Mouse (Mus musculus) left cerebral cortex, adult 8-10 months (tissue): ENCODE results near the gene Herpud1. TPM values are rescaled to one million over a fixed set of nuclear protein-coding genes. Genes with fewer than 3 reads are reported as not detected.

ENCODE experiments used
- DNase-seq, 2 experiments: peaks; one replicate each; pipeline ENCODE4 v3.0.0; 2022; ENCODE audit warnings: low spot score in 2 of 2
- total RNA-seq, 4 experiments: library from RNA; stranded (reverse); gene quantifications; 2 replicates each; pipeline ENCODE4 v1.2.4; 2022

Gene Herpud1
- 10 to 100 TPM; 68.9 to 76.1 (median 73.2) TPM for total RNA-seq

- peak; percentile 97 to 98 for DNase-seq
Measured at GRCm38 (mm10) chr8:94386214-94387026, at the start of gene Herpud1. Herpud1 (plus strand) TSS chr8:94386438.

- DNase-seq = no peak
Measured at GRCm38 (mm10) chr8:94337559-94337958, 48.7 kb upstream of the Herpud1 start.

GRCm38 (mm10) chr8:94340796-94341195 is 45.4 kb upstream of the Herpud1 start:
- no peak for DNase-seq

- DNase-seq = no peak
Measured at GRCm38 (mm10) chr8:94342691-94343090, 43.5 kb upstream of the Herpud1 start.

- peak; percentile 57 to 70 for DNase-seq
Measured at GRCm38 (mm10) chr8:94343290-94343689, 42.9 kb upstream of the Herpud1 start.

- DNase-seq = no peak
Measured at GRCm38 (mm10) chr8:94343778-94344320, 42.4 kb upstream of the Herpud1 start.

- no peak for DNase-seq
Measured at GRCm38 (mm10) chr8:94345657-94346056, 40.6 kb upstream of the Herpud1 start.

- DNase-seq = no peak
Measured at GRCm38 (mm10) chr8:94346264-94346663, 40.0 kb upstream of the Herpud1 start.

GRCm38 (mm10) chr8:94348425-94348824 is 37.8 kb upstream of the Herpud1 start:
- DNase-seq = no peak

- DNase-seq = no peak
Measured at GRCm38 (mm10) chr8:94354069-94354531, 32.1 kb upstream of the Herpud1 start.

GRCm38 (mm10) chr8:94354571-94354970 is 31.7 kb upstream of the Herpud1 start:
- DNase-seq = no peak

- DNase-seq = no peak
Measured at GRCm38 (mm10) chr8:94357220-94357619, 29.0 kb upstream of the Herpud1 start.

- DNase-seq = peak in 1 of 2 experiments; percentile 38
Measured at GRCm38 (mm10) chr8:94358541-94358940, 27.7 kb upstream of the Herpud1 start.

GRCm38 (mm10) chr8:94361774-94362431 is 24.3 kb upstream of the Herpud1 start:
- DNase-seq = no peak

GRCm38 (mm10) chr8:94362607-94363239 is 23.5 kb upstream of the Herpud1 start:
- DNase-seq = no peak

- peak in 1 of 2 experiments; percentile 37 for DNase-seq
Measured at GRCm38 (mm10) chr8:94363288-94363688, 22.9 kb upstream of the Herpud1 start.

- DNase-seq = no peak
Measured at GRCm38 (mm10) chr8:94363906-94364305, 22.3 kb upstream of the Herpud1 start.

GRCm38 (mm10) chr8:94364686-94365312 is 21.4 kb upstream of the Herpud1 start:
- no peak for DNase-seq

- no peak for DNase-seq
Measured at GRCm38 (mm10) chr8:94365410-94365981, 20.7 kb upstream of the Herpud1 start.

- no peak for DNase-seq
Measured at GRCm38 (mm10) chr8:94370839-94371238, 15.4 kb upstream of the Herpud1 start.
